Mouse (Mus musculus) MEL (cell line): ENCODE results near the gene Lrig2. TPM values are rescaled to one million over a fixed set of nuclear protein-coding genes. Genes with fewer than 3 reads are reported as not detected.

Source experiments
- DNase-seq: peaks from one replicate; pipeline ENCODE4 v3.0.0; 2011; ENCODE audit warnings: low read depth, low spot score
- H3K27ac ChIP-seq: 2 replicates; pipeline ENCODE4 v1.5.1; 2012; ENCODE audit warnings: low read depth, mild to moderate bottlenecking, control low read depth, low read length, moderate library complexity; ENCODE audit not compliant: control insufficient read depth
- H3K27me3 ChIP-seq, 2 experiments: fragments of 150-350 bp in 1 of 2; sonication (generic) in 1 of 2; 2 replicates each; pipeline ENCODE4 v1.6.1; 2012; ENCODE audit warnings: low read length in 2 of 2, mild to moderate bottlenecking in 2 of 2, improper control_type of control experiment in 1 of 2, moderate library complexity in 1 of 2; ENCODE audit not compliant: insufficient read depth in 2 of 2, control insufficient read depth in 1 of 2
- H3K36me3 ChIP-seq, 2 experiments: 2 replicates each; pipeline ENCODE4 v1.6.1; 2012 to 2014; ENCODE audit warnings: low read length in 2 of 2, improper control_type of control experiment in 1 of 2, inconsistent platforms in 1 of 2, mild to moderate bottlenecking in 1 of 2; ENCODE audit not compliant: insufficient read depth in 2 of 2, control insufficient read depth in 1 of 2
- H3K4me1 ChIP-seq, 2 experiments: fragments of 150-350 bp in 1 of 2; sonication (generic) in 1 of 2; 2 replicates each; pipeline ENCODE4 v1.6.1; 2012; ENCODE audit warnings: low read length in 2 of 2, improper control_type of control experiment in 1 of 2, mild to moderate bottlenecking in 1 of 2; ENCODE audit not compliant: insufficient read depth in 2 of 2, control insufficient read depth in 1 of 2
- H3K4me3 ChIP-seq, 2 experiments: fragments of 150-350 bp in 1 of 2; sonication (generic) in 1 of 2; 2 replicates each; pipeline ENCODE4 v1.5.1; 2012; ENCODE audit warnings: low read depth in 2 of 2, low read length in 2 of 2, mild to moderate bottlenecking in 2 of 2, moderate library complexity in 2 of 2, control low read depth in 1 of 2, improper control_type of control experiment in 1 of 2; ENCODE audit not compliant: control insufficient read depth in 1 of 2, insufficient read depth in 1 of 2
- H3K79me2 ChIP-seq: 2 replicates; pipeline ENCODE4 v1.6.1; 2012; ENCODE audit warnings: mild to moderate bottlenecking, low read length, moderate library complexity; ENCODE audit not compliant: control insufficient read depth, poor library complexity, insufficient read depth
- H3K9ac ChIP-seq: 2 replicates; pipeline ENCODE4 v1.6.1; 2012; ENCODE audit warnings: low read depth, mild to moderate bottlenecking, control low read depth, low read length, moderate library complexity; ENCODE audit not compliant: control insufficient read depth, poor library complexity, severe bottlenecking
- H3K9me3 ChIP-seq: fragments of 150-350 bp; sonication (generic); replicated peaks from 2 replicates; pipeline ENCODE4 v1.6.1; 2012; ENCODE audit warnings: mild to moderate bottlenecking, low read length, improper control_type of control experiment, moderate library complexity; ENCODE audit not compliant: insufficient read depth
- BHLHE40 ChIP-seq: IDR thresholded peaks from 2 replicates; pipeline ENCODE4 v1.6.1; 2012; ENCODE audit warnings: low read depth, mild to moderate bottlenecking, inconsistent platforms, low read length, improper control_type of control experiment, borderline replicate concordance
- CHD1 ChIP-seq: IDR thresholded peaks from 2 replicates; pipeline ENCODE4 v1.6.1; 2012; ENCODE audit warnings: low read depth, mild to moderate bottlenecking, inconsistent platforms, low read length, improper control_type of control experiment
- EP300 ChIP-seq, 2 experiments: IDR thresholded peaks; 2 replicates each; pipeline ENCODE4 v1.6.1; 2011; ENCODE audit warnings: improper control_type of control experiment in 2 of 2, low read length in 2 of 2, low read depth in 1 of 2, mild to moderate bottlenecking in 1 of 2
- ETS1 ChIP-seq: IDR thresholded peaks from 2 replicates; pipeline ENCODE4 v1.6.1; 2012; ENCODE audit warnings: low read depth, mild to moderate bottlenecking, inconsistent platforms, low read length, improper control_type of control experiment, moderate library complexity
- GATA1 ChIP-seq: IDR thresholded peaks from 2 replicates; pipeline ENCODE4 v1.6.1; 2011; ENCODE audit warnings: low read depth, low read length, improper control_type of control experiment
- MAX ChIP-seq: IDR thresholded peaks from 2 replicates; pipeline ENCODE4 v1.6.1; 2011; ENCODE audit warnings: low read length, improper control_type of control experiment
- MEF2A ChIP-seq: IDR thresholded peaks from 2 replicates; pipeline ENCODE4 v1.6.1; 2014; ENCODE audit warnings: low read depth, mild to moderate bottlenecking, inconsistent platforms, low read length, improper control_type of control experiment; ENCODE audit not compliant: poor library complexity, insufficient replicate concordance, severe bottlenecking; ENCODE audit errors: extremely low read depth
- MYB ChIP-seq: IDR thresholded peaks from 2 replicates; pipeline ENCODE4 v1.6.1; 2011; ENCODE audit warnings: mild to moderate bottlenecking, low read depth, low read length, improper control_type of control experiment
- MYC ChIP-seq: IDR thresholded peaks from 2 replicates; pipeline ENCODE4 v1.6.1; 2011; ENCODE audit warnings: low read depth, mild to moderate bottlenecking, low read length, improper control_type of control experiment, moderate library complexity
- NELFE ChIP-seq: IDR thresholded peaks from 2 replicates; pipeline ENCODE4 v1.6.1; 2011; ENCODE audit warnings: low read depth, low read length, improper control_type of control experiment
- POLR2A ChIP-seq, 2 experiments: IDR thresholded peaks; 2 replicates each; pipeline ENCODE4 v1.6.1; 2011 to 2012; ENCODE audit warnings: low read length in 2 of 2, mild to moderate bottlenecking in 2 of 2, control low read depth in 1 of 2, improper control_type of control experiment in 1 of 2, low read depth in 1 of 2, moderate library complexity in 1 of 2; ENCODE audit not compliant: control insufficient read depth in 1 of 2, insufficient read depth in 1 of 2, poor library complexity in 1 of 2
- POLR2AphosphoS5 ChIP-seq: IDR thresholded peaks from 2 replicates; pipeline ENCODE4 v1.6.1; 2012; ENCODE audit warnings: low read depth, borderline replicate concordance, mild to moderate bottlenecking, inconsistent platforms, low read length, moderate library complexity, mixed read lengths
- RCOR1 ChIP-seq: IDR thresholded peaks from 2 replicates; pipeline ENCODE4 v1.6.1; 2012; ENCODE audit warnings: low read depth, mild to moderate bottlenecking, inconsistent platforms, low read length, improper control_type of control experiment
- TAL1 ChIP-seq: IDR thresholded peaks from 2 replicates; pipeline ENCODE4 v1.6.1; 2012; ENCODE audit warnings: mild to moderate bottlenecking, inconsistent platforms, low read length, moderate library complexity, mixed read lengths
- TCF12 ChIP-seq: IDR thresholded peaks from 2 replicates; pipeline ENCODE4 v1.6.1; 2014; ENCODE audit warnings: low read depth, mild to moderate bottlenecking, inconsistent platforms, low read length, improper control_type of control experiment, moderate library complexity
- USF1 ChIP-seq: IDR thresholded peaks from 2 replicates; pipeline ENCODE4 v1.6.1; 2014; ENCODE audit warnings: low read depth, mild to moderate bottlenecking, inconsistent platforms, low read length, improper control_type of control experiment, moderate library complexity
- USF2 ChIP-seq, 2 experiments: IDR thresholded peaks; 2 replicates each; pipeline ENCODE4 v1.6.1; 2011 to 2012; ENCODE audit warnings: improper control_type of control experiment in 2 of 2, low read length in 2 of 2, borderline replicate concordance in 1 of 2, inconsistent platforms in 1 of 2, low read depth in 1 of 2, mild to moderate bottlenecking in 1 of 2; ENCODE audit not compliant: insufficient read depth in 1 of 2
- ZNF384 ChIP-seq: IDR thresholded peaks from 2 replicates; pipeline ENCODE4 v1.6.1; 2012; ENCODE audit warnings: low read depth, mild to moderate bottlenecking, inconsistent platforms, low read length, improper control_type of control experiment
- polyA plus RNA-seq, 2 experiments: library from polyadenylated mRNA; stranded (reverse) in 1 of 2; unstranded in 1 of 2; fragments of >175 nt in 1 of 2; fragments of >200 nt in 1 of 2; gene quantifications; 2 replicates each; pipeline versions ENCODE4 v1.2.1 to v1.2.4; 2012; ENCODE audit warnings: low replicate concordance in 2 of 2, low read depth in 1 of 2; ENCODE audit not compliant: insufficient read length in 2 of 2, insufficient read depth in 1 of 2, missing spikeins in 1 of 2
- total RNA-seq: library from RNA; depleted of rRNA; stranded (reverse); fragments of 300-350 nt; gene quantifications from 2 replicates; pipeline ENCODE4 v1.2.3, GENCODE M21; 2012

Gene Lrig2
- total and polyA plus RNA-seq, 3 experiments: 4.2 to 4.3 TPM; not detected in 1

GRCm38 (mm10) chr3:104512424-104512748 is 668 bp upstream of the Lrig2 start:
- peak overlapping the region; percentile 78 for H3K9ac ChIP-seq
- H3K9me3 ChIP-seq: no peaks in the 10 kb centered on the region
- DNase-seq: no peak
- peak overlapping the region; percentile 84 to 92 for H3K4me3 ChIP-seq
- H3K36me3 ChIP-seq: peaks cover 0 to 18% of the 10 kb centered on the region in 2 experiments; a peak in 2 of 4 replicates
- peaks cover 7 to 10% of the 10 kb centered on the region in 2 experiments; a peak in 3 of 4 replicates for H3K4me1 ChIP-seq
- H3K27ac ChIP-seq: peak overlapping the region; percentile 93
- TF ChIP-seq TCF12 (peak; percentile 58; the same call in 1 of the 2 replicates), NELFE (no peak), RCOR1 (peak; percentile 74), TAL1 (peak; percentile 61), POLR2A (IDR thresholded peaks at IDR 0.05; ENCODE audit: control insufficient read depth in 1 of 2, insufficient read depth in 1 of 2, low read depth in 1 of 2, low read length in 2 of 2, poor library complexity in 1 of 2) (no peak), EP300 (IDR thresholded peaks at IDR 0.05; ENCODE audit: low read depth in 1 of 2, low read length in 2 of 2) (peak; percentile 77 to 79), ETS1 (0 out of 2 replicates have a peak, but pooled peaks have one; percentile 5), GATA1 (peak; percentile 59), MYB (0 out of 2 replicates have a peak, but pooled peaks have one; percentile 3), BHLHE40 (0 out of 2 replicates have a peak, but pooled peaks have one; percentile 41)
- no peaks in the 10 kb centered on the region for H3K27me3 ChIP-seq
- H3K79me2 ChIP-seq: peaks cover 9% of the 10 kb centered on the region

GRCm38 (mm10) chr3:104510771-104511429 is 818 bp downstream of the Lrig2 start:
- peak overlapping the region; percentile 85 to 86 for H3K4me3 ChIP-seq
- peak overlapping the region; percentile 86 for H3K9ac ChIP-seq
- no peaks in the 10 kb centered on the region for H3K27me3 ChIP-seq
- H3K79me2 ChIP-seq: peaks cover 9% of the 10 kb centered on the region
- TF ChIP-seq BHLHE40 (peak; percentile 71), MAX (peak; percentile 34; the same call in 1 of the 2 replicates), USF2 (IDR thresholded peaks at IDR 0.05; ENCODE audit: borderline replicate concordance in 1 of 2, insufficient read depth in 1 of 2, low read depth in 1 of 2, low read length in 2 of 2) (peak in 1 of 2 experiments; percentile 56; a peak in 1 of 4 replicates), MEF2A (no peak), MYC (no peak), ZNF384 (peak; percentile 77), CHD1 (peak; percentile 87), POLR2AphosphoS5 (no peak), USF1 (peak; percentile 87)
- peaks cover 7 to 10% of the 10 kb centered on the region in 2 experiments; a peak in 3 of 4 replicates for H3K4me1 ChIP-seq
- DNase-seq: peak; percentile 38
- peaks cover 0 to 18% of the 10 kb centered on the region in 2 experiments; a peak in 2 of 4 replicates for H3K36me3 ChIP-seq
- peak overlapping the region; percentile 69 for H3K27ac ChIP-seq
- no peaks in the 10 kb centered on the region for H3K9me3 ChIP-seq
